Mouse (Mus musculus) E14TG2a.4 (cell line): ENCODE results near the gene Haus8.
"Not testable (repeated sequence)": the region's sequence is repeated elsewhere in the genome, so short reads cannot be mapped to it uniquely, and the experiment has no call there.

ENCODE experiments used
- CTCF ChIP-seq: conservative IDR thresholded peaks from 2 replicates; pipeline ENCODE4 v1.5.1; 2014; ENCODE audit warnings: low read length
- NANOG ChIP-seq: IDR thresholded peaks from 2 replicates; pipeline ENCODE4 v1.6.1; 2014; ENCODE audit warnings: borderline replicate concordance, low read length, mixed read lengths
- POU5F1 ChIP-seq: IDR thresholded peaks from 2 replicates; pipeline ENCODE4 v1.6.1; 2014; ENCODE audit warnings: low read length, borderline replicate concordance

- not testable (repeated sequence) for TF ChIP-seq CTCF, NANOG, POU5F1
These were observed 9.0 kb upstream of the Haus8 start for GRCm38 (mm10) chr8:71281731-71282130.
